Mouse (Mus musculus): ENCODE results near the gene Rbms3. TPM values are rescaled to one million over a fixed set of nuclear protein-coding genes. Genes with fewer than 3 reads are reported as not detected.

Rbms3 gene
- polyA plus RNA-seq, 1 experiment from 2014 or later, result 75.1 TPM

- WGBS, result 79% methylated on average over 5 of the region's 5 CpGs
- H3K4me3 ChIP-seq (ENCODE audit: low read length), result no peak overlapping the region
- no peaks in the 10 kb centered on the region for H3K4me1 ChIP-seq (ENCODE audit: control insufficient read depth, insufficient read depth, low read depth, low read length)
- no peaks in the 10 kb centered on the region for H3K27me3 ChIP-seq (replicated peaks; ENCODE audit: control insufficient read depth, insufficient read depth, low read length)
- H3K9ac ChIP-seq (ENCODE audit: low read depth, low read length), result no peak overlapping the region
- no peaks in the 10 kb centered on the region for H3K9me3 ChIP-seq (ENCODE audit: control insufficient read depth, low read length)
- H3K27ac ChIP-seq (ENCODE audit: low read depth, low read length), result no peak overlapping the region
- H3K4me2 ChIP-seq (ENCODE audit: low read length), result no peak overlapping the region
- no peak for ATAC-seq
- no peaks in the 10 kb centered on the region for H3K36me3 ChIP-seq (ENCODE audit: control insufficient read depth, insufficient read depth, low read length)
Observed at GRCm38 (mm10) chr9:117371980-117372379, 257.7 kb downstream of the Rbms3 start.

DNA sequence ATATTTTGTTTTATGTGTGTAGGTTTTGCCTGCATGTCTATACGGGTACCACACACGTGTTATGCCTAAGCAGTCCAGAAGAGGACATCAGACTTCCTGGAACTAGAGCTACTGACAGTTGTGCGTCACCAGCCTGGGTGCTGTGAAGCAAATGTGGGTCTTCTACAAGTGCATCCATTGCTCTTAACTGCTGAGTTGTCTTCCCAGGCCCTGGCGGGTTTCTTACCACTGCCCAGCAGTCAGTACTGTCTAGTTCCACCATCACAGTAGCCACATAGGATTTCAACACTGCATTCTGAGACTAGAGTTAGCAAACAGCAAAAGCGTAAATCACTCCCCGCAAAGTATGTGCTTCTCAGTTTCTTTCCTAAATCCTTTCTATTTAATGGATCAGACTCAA lies 259.6 kb downstream of the Rbms3 start:
- Histone ChIP-seq H3K4me3 (ENCODE audit: low read length) (no peak overlapping the region), H3K9ac (ENCODE audit: low read depth, low read length) (no peak overlapping the region), H3K27me3 (replicated peaks; ENCODE audit: control insufficient read depth, insufficient read depth, low read length) (no peaks in the 10 kb centered on the region; the same call in 1 of the 2 replicates), H3K27ac (ENCODE audit: low read depth, low read length) (no peak overlapping the region), H3K36me3 (ENCODE audit: control insufficient read depth, insufficient read depth, low read length) (no peaks in the 10 kb centered on the region), H3K9me3 (ENCODE audit: control insufficient read depth, low read length) (no peaks in the 10 kb centered on the region), H3K4me2 (ENCODE audit: low read length) (no peak overlapping the region), H3K4me1 (ENCODE audit: control insufficient read depth, insufficient read depth, low read depth, low read length) (peaks cover under 1% of the 10 kb centered on the region)
- 96% methylated on average over 6 of the region's 6 CpGs for WGBS
- no peak for ATAC-seq

- Histone ChIP-seq H3K36me3 (ENCODE audit: control insufficient read depth, insufficient read depth, low read length) (no peaks in the 10 kb centered on the region), H3K9me3 (ENCODE audit: control insufficient read depth, low read length) (no peaks in the 10 kb centered on the region), H3K4me2 (ENCODE audit: low read length) (no peak overlapping the region), H3K4me1 (ENCODE audit: control insufficient read depth, insufficient read depth, low read depth, low read length) (peaks cover 4% of the 10 kb centered on the region), H3K27me3 (replicated peaks; ENCODE audit: control insufficient read depth, insufficient read depth, low read length) (no peaks in the 10 kb centered on the region; the same call in 1 of the 2 replicates), H3K9ac (ENCODE audit: low read depth, low read length) (no peak overlapping the region), H3K27ac (ENCODE audit: low read depth, low read length) (no peak overlapping the region), H3K4me3 (ENCODE audit: low read length) (no peak overlapping the region)
- WGBS, result 93% methylated on average over 4 of the region's 4 CpGs
- ATAC-seq, result no peak
Observed at GRCm38 (mm10) chr9:117368016-117368415, 261.7 kb downstream of the Rbms3 start.

GRCm38 (mm10) chr9:117364610-117365009 lies 265.1 kb downstream of the Rbms3 start:
- WGBS, result 29% methylated on average over 3 of the region's 3 CpGs
- H3K27me3 ChIP-seq (replicated peaks; ENCODE audit: control insufficient read depth, insufficient read depth, low read length), result no peaks in the 10 kb centered on the region; the same call in 1 of the 2 replicates
- H3K4me3 ChIP-seq (ENCODE audit: low read length), result no peak overlapping the region
- H3K4me2 ChIP-seq (ENCODE audit: low read length), result no peak overlapping the region
- peaks cover 4% of the 10 kb centered on the region for H3K4me1 ChIP-seq (ENCODE audit: control insufficient read depth, insufficient read depth, low read depth, low read length)
- no peak overlapping the region for H3K9ac ChIP-seq (ENCODE audit: low read depth, low read length)
- no peaks in the 10 kb centered on the region for H3K36me3 ChIP-seq (ENCODE audit: control insufficient read depth, insufficient read depth, low read length)
- ATAC-seq, result no peak
- H3K9me3 ChIP-seq (ENCODE audit: control insufficient read depth, low read length), result no peaks in the 10 kb centered on the region
- H3K27ac ChIP-seq (ENCODE audit: low read depth, low read length), result no peak overlapping the region

GRCm38 (mm10) chr9:117361431-117361830 lies 268.3 kb downstream of the Rbms3 start:
- Histone ChIP-seq H3K4me3 (ENCODE audit: low read length) (no peak overlapping the region), H3K4me2 (ENCODE audit: low read length) (no peak overlapping the region), H3K27me3 (replicated peaks; ENCODE audit: control insufficient read depth, insufficient read depth, low read length) (no peaks in the 10 kb centered on the region; the same call in 1 of the 2 replicates), H3K27ac (ENCODE audit: low read depth, low read length) (no peak overlapping the region), H3K9me3 (ENCODE audit: control insufficient read depth, low read length) (no peaks in the 10 kb centered on the region), H3K9ac (ENCODE audit: low read depth, low read length) (no peak overlapping the region), H3K36me3 (ENCODE audit: control insufficient read depth, insufficient read depth, low read length) (no peaks in the 10 kb centered on the region), H3K4me1 (ENCODE audit: control insufficient read depth, insufficient read depth, low read depth, low read length) (peaks cover 4% of the 10 kb centered on the region)
- 25% methylated on average over 5 of the region's 5 CpGs for WGBS
- ATAC-seq, result no peak

DNA sequence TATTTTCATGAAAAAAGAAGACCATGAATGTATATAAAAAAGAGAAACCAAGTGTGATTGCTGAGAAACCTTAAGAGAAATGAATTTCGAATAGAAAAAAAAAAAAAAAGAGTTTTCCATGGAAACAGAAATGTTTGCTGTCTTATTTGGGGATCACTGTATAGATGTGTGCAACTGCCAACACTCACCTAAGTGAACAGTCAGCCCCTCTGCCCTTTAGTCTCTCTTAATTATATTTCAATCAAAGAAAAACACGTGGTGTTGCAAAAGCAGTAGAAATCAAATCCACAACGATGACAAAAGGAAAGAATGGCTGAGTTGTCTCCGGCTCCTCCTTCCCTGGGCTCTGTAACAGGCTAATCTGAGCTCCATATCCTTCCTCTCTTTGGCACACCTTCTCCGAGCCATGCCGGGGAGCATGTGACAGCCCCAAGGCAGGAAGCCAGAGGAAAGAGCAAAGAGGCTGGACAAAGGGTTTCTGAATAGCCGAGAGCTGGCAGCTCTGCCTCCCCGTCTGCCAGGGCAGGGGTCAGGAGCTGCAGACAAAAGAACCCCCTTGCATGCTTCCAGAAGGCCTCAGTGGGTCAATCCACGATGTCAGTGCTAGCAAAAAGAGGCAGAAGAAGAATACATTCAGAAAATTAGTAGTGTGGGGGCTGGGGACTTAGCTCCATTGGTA lies 272.8 kb downstream of the Rbms3 start:
- H3K27me3 ChIP-seq (replicated peaks; ENCODE audit: control insufficient read depth, insufficient read depth, low read length), result no peaks in the 10 kb centered on the region
- H3K4me3 ChIP-seq (ENCODE audit: low read length), result no peak overlapping the region
- no peak overlapping the region for H3K27ac ChIP-seq (ENCODE audit: low read depth, low read length)
- no peak overlapping the region for H3K4me2 ChIP-seq (ENCODE audit: low read length)
- H3K36me3 ChIP-seq (ENCODE audit: control insufficient read depth, insufficient read depth, low read length), result no peaks in the 10 kb centered on the region
- WGBS, result 8% methylated on average over 9 of the region's 9 CpGs
- no peaks in the 10 kb centered on the region for H3K4me1 ChIP-seq (ENCODE audit: control insufficient read depth, insufficient read depth, low read depth, low read length)
- no peaks in the 10 kb centered on the region for H3K9me3 ChIP-seq (ENCODE audit: control insufficient read depth, low read length)
- no peak overlapping the region for H3K9ac ChIP-seq (ENCODE audit: low read depth, low read length)
- ATAC-seq, result peak; percentile 97

- no peaks in the 10 kb centered on the region for H3K9me3 ChIP-seq (ENCODE audit: control insufficient read depth, low read length)
- no peaks in the 10 kb centered on the region for H3K36me3 ChIP-seq (ENCODE audit: control insufficient read depth, insufficient read depth, low read length)
- no peak overlapping the region for H3K4me3 ChIP-seq (ENCODE audit: low read length)
- 71% methylated on average over 5 of the region's 5 CpGs for WGBS
- no peaks in the 10 kb centered on the region for H3K27me3 ChIP-seq (replicated peaks; ENCODE audit: control insufficient read depth, insufficient read depth, low read length)
- no peak overlapping the region for H3K27ac ChIP-seq (ENCODE audit: low read depth, low read length)
- H3K4me2 ChIP-seq (ENCODE audit: low read length), result no peak overlapping the region
- H3K9ac ChIP-seq (ENCODE audit: low read depth, low read length), result no peak overlapping the region
- H3K4me1 ChIP-seq (ENCODE audit: control insufficient read depth, insufficient read depth, low read depth, low read length), result no peaks in the 10 kb centered on the region
- ATAC-seq, result no peak
Observed at GRCm38 (mm10) chr9:117355501-117355900, 274.2 kb downstream of the Rbms3 start.

- Histone ChIP-seq H3K27ac (ENCODE audit: low read depth, low read length) (no peak overlapping the region), H3K4me1 (ENCODE audit: control insufficient read depth, insufficient read depth, low read depth, low read length) (no peaks in the 10 kb centered on the region), H3K4me3 (ENCODE audit: low read length) (no peak overlapping the region), H3K9me3 (ENCODE audit: control insufficient read depth, low read length) (no peaks in the 10 kb centered on the region), H3K27me3 (replicated peaks; ENCODE audit: control insufficient read depth, insufficient read depth, low read length) (no peaks in the 10 kb centered on the region), H3K9ac (ENCODE audit: low read depth, low read length) (no peak overlapping the region), H3K36me3 (ENCODE audit: control insufficient read depth, insufficient read depth, low read length) (no peaks in the 10 kb centered on the region), H3K4me2 (ENCODE audit: low read length) (no peak overlapping the region)
- 64% methylated on average over 4 of the region's 4 CpGs for WGBS
- ATAC-seq, result no peak
Observed at GRCm38 (mm10) chr9:117342336-117342735, 287.4 kb downstream of the Rbms3 start.

GRCm38 (mm10) chr9:117330681-117331080 lies 299.0 kb downstream of the Rbms3 start:
- Histone ChIP-seq H3K27me3 (replicated peaks; ENCODE audit: control insufficient read depth, insufficient read depth, low read length) (no peaks in the 10 kb centered on the region), H3K9ac (ENCODE audit: low read depth, low read length) (no peak overlapping the region), H3K36me3 (ENCODE audit: control insufficient read depth, insufficient read depth, low read length) (no peaks in the 10 kb centered on the region), H3K4me3 (ENCODE audit: low read length) (no peak overlapping the region), H3K9me3 (ENCODE audit: control insufficient read depth, low read length) (no peaks in the 10 kb centered on the region), H3K4me1 (ENCODE audit: control insufficient read depth, insufficient read depth, low read depth, low read length) (no peaks in the 10 kb centered on the region), H3K27ac (ENCODE audit: low read depth, low read length) (no peak overlapping the region), H3K4me2 (ENCODE audit: low read length) (no peak overlapping the region)
- no peak for ATAC-seq
- 75% methylated on average over 5 of the region's 5 CpGs for WGBS
